Comparison of ENCODE assay signal across 10 mouse cellular contexts in the genomic region with DNA sequence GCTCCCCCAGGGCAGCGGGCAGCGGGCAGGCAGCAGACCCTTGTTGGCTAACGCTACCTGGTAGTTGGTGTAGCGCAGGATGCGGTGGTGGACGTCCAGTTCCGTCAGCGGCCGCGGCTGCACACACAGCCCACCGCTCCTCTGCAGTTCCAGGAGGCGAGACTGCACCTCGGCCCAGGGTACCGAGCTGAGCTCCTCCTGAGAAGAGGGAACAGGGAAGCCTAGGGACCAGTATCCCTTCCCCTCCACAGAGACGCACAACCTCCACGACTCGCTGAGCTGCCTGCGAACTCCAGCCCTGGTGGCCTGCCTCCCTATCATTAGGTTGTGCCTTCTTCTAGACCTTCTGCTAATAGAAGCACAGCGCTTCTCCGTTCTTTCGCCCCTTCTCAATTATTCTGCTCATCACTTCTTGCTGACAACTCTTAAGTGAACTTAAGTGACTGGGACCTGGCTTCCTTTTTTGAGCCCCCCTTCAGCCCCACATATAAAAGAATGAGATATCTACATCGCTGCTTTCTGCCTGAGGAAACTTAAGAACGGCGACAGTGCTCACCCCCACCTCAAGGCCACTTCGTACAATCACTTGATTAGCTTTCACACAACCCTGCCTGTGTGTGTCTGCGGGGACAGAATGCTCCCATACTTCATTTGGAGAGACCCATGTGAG. TPM values are rescaled to one million over a fixed set of nuclear protein-coding genes. Genes with fewer than 3 reads are reported as not detected.
A peak's percentile ranks its signal among the peaks of the same experiment; 100 is the strongest.
DNase-seq lines count a peak whose midpoint lies in the region; ATAC-seq and TF ChIP-seq lines count a peak whose summit lies in the region.
"Had no signal": no experiment of that assay in that cellular context is flagged by ENCODE, and none has a peak within 500 bp of the region (broad histone marks: within the 10 kb centered on the region; RNA-seq: fewer than 3 reads in every experiment).

No protein-coding gene starts in this region.

- peak overlapping the region; percentile 6 for H3K27ac ChIP-seq in heart, embryonic 12.5 days (ENCODE audit: poor library complexity, severe bottlenecking)
- no peak overlapping the region for H3K27ac ChIP-seq in ES-Bruce4 (ENCODE audit: insufficient read depth, low read length)
- no peak overlapping the region for H3K27ac ChIP-seq in forebrain, embryonic 14.5 days (ENCODE audit: low read depth, low read length)
- H3K27ac ChIP-seq in liver, embryonic 15.5 days (replicated peaks), result no peak overlapping the region

- peaks cover 53% of the 10 kb centered on the region for H3K4me1 ChIP-seq in heart, embryonic 12.5 days (replicated peaks)
- peaks cover 6% of the 10 kb centered on the region for H3K4me1 ChIP-seq in ES-Bruce4 (ENCODE audit: control insufficient read depth, insufficient read depth, low read length)
- peaks cover 9% of the 10 kb centered on the region for H3K4me1 ChIP-seq in forebrain, embryonic 14.5 days (ENCODE audit: control insufficient read depth, insufficient read depth, low read length)
- H3K4me1 ChIP-seq in liver, embryonic 15.5 days (replicated peaks), result peaks cover 49% of the 10 kb centered on the region

- 22% methylated on average over 26 of the region's 26 CpGs for WGBS in heart, embryonic 12.5 days
- WGBS in forebrain, embryonic 14.5 days, result 22% methylated on average over 24 of the region's 26 CpGs
- WGBS in liver, embryonic 15.5 days (ENCODE audit: insufficient replicate concordance), result 22% methylated on average over 26 of the region's 26 CpGs

- ATAC-seq in heart, embryonic 12.5 days (ENCODE audit: insufficient number of reproducible peaks, low FRiP score), result no peak
- ATAC-seq in forebrain, embryonic 14.5 days, result no peak
- ATAC-seq in liver, embryonic 15.5 days (ENCODE audit: insufficient read depth), result no peak

- no peak for TF ChIP-seq CTCF in ES-Bruce4 (IDR thresholded peaks at IDR 0.05; ENCODE audit: low read depth, low read length)

- intact Hi-C loops in heart, postnatal 14 days (cut with DNase I), result loop anchor here (10.0 kb wide), 1 partner anchor 224 kb away; a partner anchor contains a TSS
- intact Hi-C loops in left cerebral cortex, postnatal 25 days (cut with DNase I), result loop anchor here (5.0 kb wide), 1 partner anchor 36 kb away; a partner anchor contains a TSS

- peak overlapping the region; percentile 50 for H3K4me3 ChIP-seq in heart, embryonic 12.5 days
- peak overlapping the region; percentile 81 for H3K4me3 ChIP-seq in ES-Bruce4 (ENCODE audit: low read depth, low read length)
- peak overlapping the region; percentile 43 for H3K4me3 ChIP-seq in forebrain, embryonic 14.5 days (ENCODE audit: low read depth, low read length)
- peak overlapping the region; percentile 46 for H3K4me3 ChIP-seq in liver, embryonic 15.5 days (replicated peaks)

- no peaks in the 10 kb centered on the region for H3K36me3 ChIP-seq in heart, embryonic 12.5 days
- no peaks in the 10 kb centered on the region for H3K36me3 ChIP-seq in ES-Bruce4 (ENCODE audit: control insufficient read depth, insufficient read depth, low read length, poor library complexity, severe bottlenecking)
- no peaks in the 10 kb centered on the region for H3K36me3 ChIP-seq in forebrain, embryonic 14.5 days (ENCODE audit: control insufficient read depth, insufficient read depth, low read length)
- H3K36me3 ChIP-seq in liver, embryonic 15.5 days (replicated peaks), result no peaks in the 10 kb centered on the region

- H3K4me2 ChIP-seq in heart, embryonic 12.5 days, result peak overlapping the region; percentile 89
- peak overlapping the region; percentile 94 for H3K4me2 ChIP-seq in forebrain, embryonic 14.5 days (ENCODE audit: low read length)
- peak overlapping the region; percentile 73 for H3K4me2 ChIP-seq in liver, embryonic 15.5 days

- TF ChIP-seq EP300 in ES-Bruce4 (IDR thresholded peaks at IDR 0.05; ENCODE audit: insufficient read depth, low read depth, low read length), result no peak

- no peak for DNase-seq in heart, postnatal 14 days
- no peak for DNase-seq in forebrain, embryonic 14.5 days (ENCODE audit: low spot score)
- DNase-seq in adrenal gland, postnatal 25 days, result no peak
- no peak for DNase-seq in spleen, adult 18-20 months
- DNase-seq in left cerebral cortex, postnatal 25 days (ENCODE audit: low spot score in 2 of 2), result no peak

- no peaks in the 10 kb centered on the region for H3K9me3 ChIP-seq in heart, embryonic 12.5 days (replicated peaks)
- no peaks in the 10 kb centered on the region for H3K9me3 ChIP-seq in ES-Bruce4 (replicated peaks; ENCODE audit: control insufficient read depth, insufficient read depth, low read length, poor library complexity, severe bottlenecking)
- no peaks in the 10 kb centered on the region for H3K9me3 ChIP-seq in forebrain, embryonic 14.5 days (replicated peaks; ENCODE audit: control insufficient read depth, low read length)
- no peaks in the 10 kb centered on the region for H3K9me3 ChIP-seq in liver, embryonic 15.5 days (replicated peaks)

- no peak for TF ChIP-seq POLR2A in ES-Bruce4 (IDR thresholded peaks at IDR 0.05; ENCODE audit: insufficient read depth, low read length)

- H3K9ac ChIP-seq in heart, embryonic 12.5 days, result peak overlapping the region; percentile 70
- H3K9ac ChIP-seq in ES-Bruce4 (ENCODE audit: low read depth, poor library complexity, severe bottlenecking), result peak overlapping the region; percentile 69
- H3K9ac ChIP-seq in forebrain, embryonic 14.5 days (ENCODE audit: low read length), result peak overlapping the region; percentile 60
- H3K9ac ChIP-seq in liver, embryonic 15.5 days, result peak overlapping the region; percentile 32; the same call in 1 of the 2 replicates

- peaks cover 18% of the 10 kb centered on the region for H3K27me3 ChIP-seq in heart, embryonic 12.5 days (replicated peaks)
- H3K27me3 ChIP-seq in ES-Bruce4 (ENCODE audit: control insufficient read depth, insufficient read depth, low read length, poor library complexity, severe bottlenecking), result no peaks in the 10 kb centered on the region
- H3K27me3 ChIP-seq in forebrain, embryonic 14.5 days (replicated peaks; ENCODE audit: control insufficient read depth, insufficient read depth, low read length), result peaks cover 31% of the 10 kb centered on the region
- H3K27me3 ChIP-seq in liver, embryonic 15.5 days, result peaks cover 50% of the 10 kb centered on the region
- H3K27me3 ChIP-seq: CH12.LX had no signal

RNA-seq across cellular contexts. Expression of a gene that starts 3.6 kb away (rescaled TPM):
- 1.4 and 2.6 TPM in 2 replicates for polyA plus RNA-seq in heart, embryonic 12.5 days (2016; fragmentation: Nextera tagmentation; extraction: Ambion mirVana)
- total RNA-seq in heart, postnatal 14 days (2021), result under 1 TPM; 0.41 to 0.45 TPM
- polyA plus RNA-seq in ES-Bruce4 (2011; ENCODE audit: insufficient read depth, insufficient read length, low read depth, missing spikeins), result 10.3 and 10.6 TPM in 2 replicates
- polyA plus RNA-seq in forebrain, embryonic 14.5 days (2014; fragmentation: Nextera tagmentation; extraction: Ambion mirVana), result 0.48 and 0.74 TPM in 2 replicates
- 0.58 and 2.2 TPM in 2 replicates for polyA plus RNA-seq in liver, embryonic 15.5 days (2015; fragmentation: Nextera tagmentation; extraction: Ambion mirVana)
- 0.27 and 1.2 TPM in 2 replicates for total RNA-seq in adrenal gland, postnatal 25 days (2021)
- total RNA-seq in left cerebral cortex, postnatal 25 days (2021), result 1 to 10 TPM; 2.3 to 3.0 TPM

RNA-seq across cellular contexts. Expression of a gene that starts 5.1 kb away (rescaled TPM):
- polyA plus RNA-seq in heart, embryonic 12.5 days (2016; fragmentation: Nextera tagmentation; extraction: Ambion mirVana), result 52.7 and 57.4 TPM in 2 replicates
- total RNA-seq in heart, postnatal 14 days (2021), result 10 to 100 TPM; 81.9 to 87.0 TPM
- 28.8 and 29.6 TPM in 2 replicates for polyA plus RNA-seq in ES-Bruce4 (2011; ENCODE audit: insufficient read depth, insufficient read length, low read depth, missing spikeins)
- polyA plus RNA-seq in forebrain, embryonic 14.5 days (2014; fragmentation: Nextera tagmentation; extraction: Ambion mirVana), result 37.1 and 43.1 TPM in 2 replicates
- polyA plus RNA-seq in liver, embryonic 15.5 days (2015; fragmentation: Nextera tagmentation; extraction: Ambion mirVana), result 25.6 and 30.8 TPM in 2 replicates
- total RNA-seq in adrenal gland, postnatal 25 days (2021), result 83.6 and 88.2 TPM in 2 replicates
- 10 to 100 TPM; 41.3 to 54.2 TPM for total RNA-seq in left cerebral cortex, postnatal 25 days (2021)

RNA-seq across cellular contexts. Expression of a gene that starts 23.8 kb away (rescaled TPM):
- 45.9 and 46.9 TPM in 2 replicates for polyA plus RNA-seq in heart, embryonic 12.5 days (2016; fragmentation: Nextera tagmentation; extraction: Ambion mirVana)
- 10 to 100 TPM; 34.5 to 35.6 TPM for total RNA-seq in heart, postnatal 14 days (2021)
- 1.1 and 1.2 TPM in 2 replicates for polyA plus RNA-seq in ES-Bruce4 (2011; ENCODE audit: insufficient read depth, insufficient read length, low read depth, missing spikeins)
- 4.6 and 7.6 TPM in 2 replicates for polyA plus RNA-seq in forebrain, embryonic 14.5 days (2014; fragmentation: Nextera tagmentation; extraction: Ambion mirVana)
- polyA plus RNA-seq in liver, embryonic 15.5 days (2015; fragmentation: Nextera tagmentation; extraction: Ambion mirVana), result 2.1 and 2.5 TPM in 2 replicates
- 8.3 and 8.7 TPM in 2 replicates for total RNA-seq in adrenal gland, postnatal 25 days (2021)
- 1 to 10 TPM; 8.0 to 9.5 TPM for total RNA-seq in left cerebral cortex, postnatal 25 days (2021)
- total RNA-seq: hematopoietic stem cell, adult 5-6 weeks had no signal

RNA-seq across cellular contexts. Expression of a gene that starts 24.8 kb away (rescaled TPM):
- 0.09 and 0.19 TPM in 2 replicates for polyA plus RNA-seq in heart, embryonic 12.5 days (2016; fragmentation: Nextera tagmentation; extraction: Ambion mirVana)
- under 1 TPM in 1 of 2 experiments, not detected in 1; 0.39 TPM for total RNA-seq in heart, postnatal 14 days (2021)
- 0.88 TPM in 1 of 2 replicates, not detected in the other for polyA plus RNA-seq in ES-Bruce4 (2011; ENCODE audit: insufficient read depth, insufficient read length, low read depth, missing spikeins)
- polyA plus RNA-seq in forebrain, embryonic 14.5 days (2014; fragmentation: Nextera tagmentation; extraction: Ambion mirVana), result not detected in 2 replicates
- not detected in 2 replicates for polyA plus RNA-seq in liver, embryonic 15.5 days (2015; fragmentation: Nextera tagmentation; extraction: Ambion mirVana)
- 0.43 TPM in 1 of 2 replicates, not detected in the other for total RNA-seq in adrenal gland, postnatal 25 days (2021)
- total RNA-seq in left cerebral cortex, postnatal 25 days (2021), result under 1 TPM in 1 of 2 experiments, not detected in 1; 0.73 TPM
- total RNA-seq: hematopoietic stem cell, adult 5-6 weeks had no signal

RNA-seq across cellular contexts. Expression of a gene that starts 34.9 kb away (rescaled TPM):
- 32.0 and 35.9 TPM in 2 replicates for polyA plus RNA-seq in heart, embryonic 12.5 days (2016; fragmentation: Nextera tagmentation; extraction: Ambion mirVana)
- total RNA-seq in heart, postnatal 14 days (2021), result 10 to 100 TPM; 22.5 to 23.4 TPM
- polyA plus RNA-seq in ES-Bruce4 (2011; ENCODE audit: insufficient read depth, insufficient read length, low read depth, missing spikeins), result 30.9 and 34.0 TPM in 2 replicates
- 106 and 113 TPM in 2 replicates for polyA plus RNA-seq in forebrain, embryonic 14.5 days (2014; fragmentation: Nextera tagmentation; extraction: Ambion mirVana)
- polyA plus RNA-seq in liver, embryonic 15.5 days (2015; fragmentation: Nextera tagmentation; extraction: Ambion mirVana), result 7.7 and 8.8 TPM in 2 replicates
- 46.4 and 51.2 TPM in 2 replicates for total RNA-seq in adrenal gland, postnatal 25 days (2021)
- total RNA-seq in left cerebral cortex, postnatal 25 days (2021), result 100 to 1,000 TPM; 132 TPM
